Mouse (Mus musculus): ENCODE measurements around the gene Tmem161a. TPM values are rescaled to one million over a fixed set of nuclear protein-coding genes. Genes with fewer than 3 reads are reported as not detected.

The Tmem161a gene
- polyA plus RNA-seq, 1 experiment from 2014 or later: 50.8 TPM

GRCm38 (mm10) chr8:70193238-70193637, 21.1 kb downstream of the Tmem161a start:
- no peak overlapping the region for H3K4me3 ChIP-seq (ENCODE audit: low read depth, low read length)
- H3K36me3 ChIP-seq (ENCODE audit: control insufficient read depth, insufficient read depth, low read length): 0 out of 2 replicates have a peak, but pooled peaks cover 3% of the 10 kb centered on the region
- H3K27me3 ChIP-seq (replicated peaks; ENCODE audit: control insufficient read depth, insufficient read depth, low read length): no peaks in the 10 kb centered on the region
- no peaks in the 10 kb centered on the region for H3K4me1 ChIP-seq (replicated peaks; ENCODE audit: control insufficient read depth, insufficient read depth, low read length)
- no peak overlapping the region for H3K9ac ChIP-seq (ENCODE audit: low read length)
- no peak overlapping the region for H3K27ac ChIP-seq (ENCODE audit: low read depth)
- DNase-seq (ENCODE audit: low spot score): no peak
- H3K9me3 ChIP-seq (ENCODE audit: control insufficient read depth, low read length): no peaks in the 10 kb centered on the region
- no peak overlapping the region for H3K4me2 ChIP-seq (ENCODE audit: low read length)
- 67% methylated on average over 5 of the region's 5 CpGs for WGBS
- ATAC-seq (replicated peaks; ENCODE audit: low FRiP score, low TSS enrichment, low read depth): no peak

- ATAC-seq (replicated peaks; ENCODE audit: low FRiP score, low TSS enrichment, low read depth): no peak
- no peak overlapping the region for H3K9ac ChIP-seq (ENCODE audit: low read length)
- H3K27me3 ChIP-seq (replicated peaks; ENCODE audit: control insufficient read depth, insufficient read depth, low read length): no peaks in the 10 kb centered on the region
- H3K4me1 ChIP-seq (replicated peaks; ENCODE audit: control insufficient read depth, insufficient read depth, low read length): no peaks in the 10 kb centered on the region
- H3K4me3 ChIP-seq (ENCODE audit: low read depth, low read length): no peak overlapping the region
- WGBS: 75% methylated on average over 3 of the region's 3 CpGs
- H3K27ac ChIP-seq (ENCODE audit: low read depth): no peak overlapping the region
- H3K36me3 ChIP-seq (ENCODE audit: control insufficient read depth, insufficient read depth, low read length): 0 out of 2 replicates have a peak, but pooled peaks cover 3% of the 10 kb centered on the region
- H3K9me3 ChIP-seq (ENCODE audit: control insufficient read depth, low read length): no peaks in the 10 kb centered on the region
- no peak for DNase-seq (ENCODE audit: low spot score)
- H3K4me2 ChIP-seq (ENCODE audit: low read length): no peak overlapping the region
Observed at GRCm38 (mm10) chr8:70194191-70194590, 22.0 kb downstream of the Tmem161a start.

DNA sequence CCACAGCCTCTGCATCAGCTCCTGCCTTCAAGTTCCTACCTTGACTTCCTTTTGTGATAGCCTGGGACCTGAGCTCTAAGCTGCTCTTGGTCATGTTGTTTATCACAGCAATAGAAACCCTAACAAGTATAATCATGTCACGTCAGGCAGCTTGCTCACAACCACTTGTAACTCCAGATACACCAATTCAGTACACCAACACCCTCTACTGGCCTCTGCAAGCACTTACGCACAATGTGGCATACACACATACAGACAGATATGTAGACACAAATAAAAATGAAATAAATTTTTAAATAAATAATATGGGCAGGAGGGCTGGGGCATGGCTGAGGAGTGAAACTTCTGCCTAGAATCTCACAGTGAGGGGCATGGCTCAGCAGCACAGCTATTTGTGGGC, 23.6 kb downstream of the Tmem161a start:
- Histone ChIP-seq H3K9ac (ENCODE audit: low read length) (no peak overlapping the region), H3K27me3 (replicated peaks; ENCODE audit: control insufficient read depth, insufficient read depth, low read length) (no peaks in the 10 kb centered on the region), H3K4me3 (ENCODE audit: low read depth, low read length) (no peak overlapping the region), H3K36me3 (ENCODE audit: control insufficient read depth, insufficient read depth, low read length) (0 out of 2 replicates have a peak, but pooled peaks cover 3% of the 10 kb centered on the region), H3K27ac (ENCODE audit: low read depth) (no peak overlapping the region), H3K4me1 (replicated peaks; ENCODE audit: control insufficient read depth, insufficient read depth, low read length) (0 out of 2 replicates have a peak, but pooled peaks cover 7% of the 10 kb centered on the region), H3K9me3 (ENCODE audit: control insufficient read depth, low read length) (no peaks in the 10 kb centered on the region), H3K4me2 (ENCODE audit: low read length) (no peak overlapping the region)
- ATAC-seq (replicated peaks; ENCODE audit: low FRiP score, low TSS enrichment, low read depth) (no peak), DNase-seq (ENCODE audit: low spot score) (no peak)
- 75% methylated on average over 2 of the region's 2 CpGs for WGBS

DNA sequence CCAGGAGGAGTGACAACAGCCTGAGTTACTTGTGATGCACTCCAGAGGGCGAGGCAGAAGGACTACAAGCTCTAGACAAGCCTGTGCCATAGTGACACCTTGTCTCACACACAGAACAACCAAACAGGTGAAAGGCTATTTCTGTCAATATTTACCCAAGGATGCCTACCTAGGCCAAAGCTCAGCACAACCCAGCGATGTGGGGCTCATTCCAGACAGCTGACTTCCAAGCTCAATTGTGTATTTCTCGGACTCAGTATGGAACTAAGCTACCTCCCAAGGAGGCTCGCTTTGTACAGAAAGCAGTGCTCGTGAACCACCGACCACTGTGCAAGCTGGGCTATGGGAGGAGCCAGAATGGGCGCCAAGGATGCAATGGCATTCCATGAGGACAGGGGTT, 25.4 kb downstream of the Tmem161a start:
- ATAC-seq (replicated peaks; ENCODE audit: low FRiP score, low TSS enrichment, low read depth): no peak
- Histone ChIP-seq H3K9ac (ENCODE audit: low read length) (no peak overlapping the region), H3K4me1 (replicated peaks; ENCODE audit: control insufficient read depth, insufficient read depth, low read length) (0 out of 2 replicates have a peak, but pooled peaks cover 7% of the 10 kb centered on the region), H3K27ac (ENCODE audit: low read depth) (no peak overlapping the region), H3K36me3 (ENCODE audit: control insufficient read depth, insufficient read depth, low read length) (no peaks in the 10 kb centered on the region), H3K4me3 (ENCODE audit: low read depth, low read length) (no peak overlapping the region), H3K27me3 (replicated peaks; ENCODE audit: control insufficient read depth, insufficient read depth, low read length) (no peaks in the 10 kb centered on the region), H3K4me2 (ENCODE audit: low read length) (no peak overlapping the region), H3K9me3 (ENCODE audit: control insufficient read depth, low read length) (no peaks in the 10 kb centered on the region)
- no peak for DNase-seq (ENCODE audit: low spot score)
- WGBS: 50% methylated on average over 7 of the region's 7 CpGs

- Histone ChIP-seq H3K4me2 (ENCODE audit: low read length) (no peak overlapping the region), H3K27me3 (replicated peaks; ENCODE audit: control insufficient read depth, insufficient read depth, low read length) (no peaks in the 10 kb centered on the region), H3K4me1 (replicated peaks; ENCODE audit: control insufficient read depth, insufficient read depth, low read length) (0 out of 2 replicates have a peak, but pooled peaks cover 7% of the 10 kb centered on the region), H3K36me3 (ENCODE audit: control insufficient read depth, insufficient read depth, low read length) (no peaks in the 10 kb centered on the region), H3K4me3 (ENCODE audit: low read depth, low read length) (no peak overlapping the region), H3K9me3 (ENCODE audit: control insufficient read depth, low read length) (no peaks in the 10 kb centered on the region), H3K9ac (ENCODE audit: low read length) (no peak overlapping the region), H3K27ac (ENCODE audit: low read depth) (no peak overlapping the region)
- ATAC-seq (replicated peaks; ENCODE audit: low FRiP score, low TSS enrichment, low read depth) (0 out of 2 replicates have a peak, but pooled peaks have one; percentile 34), DNase-seq (ENCODE audit: low spot score) (no peak)
- 55% methylated on average over 5 of the region's 5 CpGs for WGBS
Observed at GRCm38 (mm10) chr8:70200098-70200681, 28.0 kb downstream of the Tmem161a start.

DNA sequence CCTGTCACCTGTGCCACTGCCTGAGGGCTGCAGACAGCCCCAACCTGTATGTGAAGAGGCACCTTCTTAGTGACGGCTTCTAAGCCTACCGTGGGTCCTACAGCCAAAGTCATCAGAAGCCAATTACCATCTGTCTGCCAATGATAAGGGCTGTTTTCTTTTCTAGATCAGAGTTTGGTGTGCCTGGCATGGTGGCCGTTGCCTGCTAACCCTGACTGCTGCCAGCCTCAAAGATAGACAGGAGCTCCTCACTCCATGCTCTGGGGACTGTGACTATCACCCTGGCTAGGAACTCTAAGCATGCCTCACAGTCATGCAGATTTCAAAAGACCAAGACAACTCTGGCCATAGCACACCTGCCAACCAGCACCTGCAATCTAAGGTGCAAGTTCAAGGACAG, 29.3 kb downstream of the Tmem161a start:
- WGBS: 73% methylated on average over 3 of the region's 3 CpGs
- Histone ChIP-seq H3K4me3 (ENCODE audit: low read depth, low read length) (no peak overlapping the region), H3K27me3 (replicated peaks; ENCODE audit: control insufficient read depth, insufficient read depth, low read length) (no peaks in the 10 kb centered on the region), H3K4me2 (ENCODE audit: low read length) (no peak overlapping the region), H3K36me3 (ENCODE audit: control insufficient read depth, insufficient read depth, low read length) (no peaks in the 10 kb centered on the region), H3K9ac (ENCODE audit: low read length) (no peak overlapping the region), H3K27ac (ENCODE audit: low read depth) (no peak overlapping the region), H3K9me3 (ENCODE audit: control insufficient read depth, low read length) (no peaks in the 10 kb centered on the region), H3K4me1 (replicated peaks; ENCODE audit: control insufficient read depth, insufficient read depth, low read length) (0 out of 2 replicates have a peak, but pooled peaks cover 7% of the 10 kb centered on the region)
- DNase-seq (ENCODE audit: low spot score): no peak
- no peak for ATAC-seq (replicated peaks; ENCODE audit: low FRiP score, low TSS enrichment, low read depth)

DNA sequence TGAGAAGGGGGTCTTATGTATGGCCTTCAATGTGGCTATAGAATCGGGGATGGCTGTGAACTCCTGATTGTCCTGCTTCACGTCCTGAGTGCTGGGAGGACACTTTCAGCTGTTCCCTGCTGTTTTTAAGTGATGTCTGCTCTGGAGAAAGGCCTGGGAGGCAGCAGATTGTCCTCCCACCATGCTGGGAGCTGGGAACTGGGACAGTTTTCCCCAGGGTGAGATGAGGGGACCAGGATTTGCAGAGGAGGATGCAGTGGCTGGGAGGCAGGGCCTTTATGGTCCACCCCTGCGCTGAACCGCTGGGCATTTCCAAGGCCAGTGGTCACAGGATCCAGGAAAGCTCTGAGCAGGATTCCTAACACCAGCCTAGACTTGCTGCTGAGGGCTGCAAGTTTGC, 30.9 kb downstream of the Tmem161a start:
- H3K36me3 ChIP-seq (ENCODE audit: control insufficient read depth, insufficient read depth, low read length): no peaks in the 10 kb centered on the region
- H3K4me2 ChIP-seq (ENCODE audit: low read length): no peak overlapping the region
- H3K27me3 ChIP-seq (replicated peaks; ENCODE audit: control insufficient read depth, insufficient read depth, low read length): no peaks in the 10 kb centered on the region
- H3K4me1 ChIP-seq (replicated peaks; ENCODE audit: control insufficient read depth, insufficient read depth, low read length): 0 out of 2 replicates have a peak, but pooled peaks cover 7% of the 10 kb centered on the region
- no peak overlapping the region for H3K27ac ChIP-seq (ENCODE audit: low read depth)
- H3K9me3 ChIP-seq (ENCODE audit: control insufficient read depth, low read length): no peaks in the 10 kb centered on the region
- ATAC-seq (replicated peaks; ENCODE audit: low FRiP score, low TSS enrichment, low read depth): no peak
- WGBS: 77% methylated on average over 4 of the region's 4 CpGs
- no peak for DNase-seq (ENCODE audit: low spot score)
- H3K9ac ChIP-seq (ENCODE audit: low read length): no peak overlapping the region
- H3K4me3 ChIP-seq (ENCODE audit: low read depth, low read length): no peak overlapping the region

GRCm38 (mm10) chr8:70204757-70205156, 32.6 kb downstream of the Tmem161a start:
- Histone ChIP-seq H3K27me3 (replicated peaks; ENCODE audit: control insufficient read depth, insufficient read depth, low read length) (no peaks in the 10 kb centered on the region), H3K9me3 (ENCODE audit: control insufficient read depth, low read length) (no peaks in the 10 kb centered on the region), H3K36me3 (ENCODE audit: control insufficient read depth, insufficient read depth, low read length) (no peaks in the 10 kb centered on the region), H3K9ac (ENCODE audit: low read length) (no peak overlapping the region), H3K4me1 (replicated peaks; ENCODE audit: control insufficient read depth, insufficient read depth, low read length) (0 out of 2 replicates have a peak, but pooled peaks cover 7% of the 10 kb centered on the region), H3K4me2 (ENCODE audit: low read length) (no peak overlapping the region), H3K27ac (ENCODE audit: low read depth) (no peak overlapping the region), H3K4me3 (ENCODE audit: low read depth, low read length) (no peak overlapping the region)
- DNase-seq (ENCODE audit: low spot score) (no peak), ATAC-seq (replicated peaks; ENCODE audit: low FRiP score, low TSS enrichment, low read depth) (no peak)
- WGBS: 67% methylated on average over 1 of the region's 1 CpGs

GRCm38 (mm10) chr8:70208130-70208529, 36.0 kb downstream of the Tmem161a start:
- no peak overlapping the region for H3K9ac ChIP-seq (ENCODE audit: low read length)
- no peak overlapping the region for H3K4me3 ChIP-seq (ENCODE audit: low read depth, low read length)
- H3K36me3 ChIP-seq (ENCODE audit: control insufficient read depth, insufficient read depth, low read length): no peaks in the 10 kb centered on the region
- H3K27ac ChIP-seq (ENCODE audit: low read depth): no peak overlapping the region
- 0 out of 2 replicates have a peak, but pooled peaks cover 2% of the 10 kb centered on the region for H3K27me3 ChIP-seq (replicated peaks; ENCODE audit: control insufficient read depth, insufficient read depth, low read length)
- WGBS: 44% methylated on average over 1 of the region's 1 CpGs
- no peaks in the 10 kb centered on the region for H3K9me3 ChIP-seq (ENCODE audit: control insufficient read depth, low read length)
- ATAC-seq (replicated peaks; ENCODE audit: low FRiP score, low TSS enrichment, low read depth) (no peak), DNase-seq (ENCODE audit: low spot score) (no peak)
- H3K4me1 ChIP-seq (replicated peaks; ENCODE audit: control insufficient read depth, insufficient read depth, low read length): peaks cover 10% of the 10 kb centered on the region; the same call in 1 of the 2 replicates
- no peak overlapping the region for H3K4me2 ChIP-seq (ENCODE audit: low read length)

Data from intestine, embryonic 14.5 days (tissue).